Mouse (Mus musculus) embryonic fibroblast, embryonic 13.5 days (primary cell): ENCODE results near the gene Lsamp. TPM values are rescaled to one million over a fixed set of nuclear protein-coding genes. Genes with fewer than 3 reads are reported as not detected.

Experiments
- H3K27ac ChIP-seq: 2 replicates; pipeline ENCODE4 v1.5.1; 2012; ENCODE audit warnings: low read length, control low read depth, inconsistent platforms; ENCODE audit not compliant: insufficient read depth
- H3K4me1 ChIP-seq: 2 replicates; pipeline ENCODE4 v1.6.1; 2011; ENCODE audit warnings: low read length; ENCODE audit not compliant: control insufficient read depth, insufficient read depth
- H3K4me3 ChIP-seq: 2 replicates; pipeline ENCODE4 v1.5.1; 2011; ENCODE audit warnings: mild to moderate bottlenecking, control low read depth, low read length; ENCODE audit not compliant: insufficient read depth
- CTCF ChIP-seq: IDR thresholded peaks from 2 replicates; pipeline ENCODE4 v1.5.1; 2011; ENCODE audit warnings: mild to moderate bottlenecking, control low read depth, low read length, moderate library complexity, borderline replicate concordance; ENCODE audit not compliant: insufficient read depth
- POLR2A ChIP-seq: IDR thresholded peaks from 2 replicates; pipeline ENCODE4 v1.6.1; 2011; ENCODE audit warnings: low read depth, mild to moderate bottlenecking, control low read depth, low read length, moderate library complexity
- polyA plus RNA-seq: library from polyadenylated mRNA; stranded (reverse); fragments of >200 nt; gene quantifications from 2 replicates; pipeline ENCODE4 v1.2.4, GENCODE M21; 2011; ENCODE audit warnings: low read depth; ENCODE audit not compliant: missing spikeins, insufficient read length

Lsamp gene
- polyA plus RNA-seq, 1 experiment = 0.40 TPM

- no peak for TF ChIP-seq POLR2A
- no peak for TF ChIP-seq CTCF
- H3K4me1 ChIP-seq = no peaks in the 10 kb centered on the region
- no peak overlapping the region for H3K4me3 ChIP-seq
- H3K27ac ChIP-seq = no peak overlapping the region
Observed at GRCm38 (mm10) chr16:42097510-42097909, 2113.3 kb downstream of the Lsamp start.

GRCm38 (mm10) chr16:42102186-42102585 is 2118.0 kb downstream of the Lsamp start:
- H3K4me1 ChIP-seq = no peaks in the 10 kb centered on the region
- H3K27ac ChIP-seq = no peak overlapping the region
- no peak overlapping the region for H3K4me3 ChIP-seq
- TF ChIP-seq CTCF (no peak), POLR2A (no peak)

- no peak for TF ChIP-seq CTCF
- TF ChIP-seq POLR2A = no peak
- Histone ChIP-seq H3K27ac (no peak overlapping the region), H3K4me3 (no peak overlapping the region), H3K4me1 (no peaks in the 10 kb centered on the region)
Observed at GRCm38 (mm10) chr16:42102635-42103034, 2118.5 kb downstream of the Lsamp start.

GRCm38 (mm10) chr16:42112251-42112650 is 2128.1 kb downstream of the Lsamp start:
- Histone ChIP-seq H3K4me1 (no peaks in the 10 kb centered on the region), H3K4me3 (no peak overlapping the region), H3K27ac (no peak overlapping the region)
- TF ChIP-seq POLR2A = no peak
- TF ChIP-seq CTCF = no peak

- Histone ChIP-seq H3K4me3 (no peak overlapping the region), H3K4me1 (no peaks in the 10 kb centered on the region), H3K27ac (no peak overlapping the region)
- TF ChIP-seq POLR2A (no peak), CTCF (no peak)
Observed at GRCm38 (mm10) chr16:42113246-42113645, 2129.1 kb downstream of the Lsamp start.

GRCm38 (mm10) chr16:42121788-42122187 is 2137.6 kb downstream of the Lsamp start:
- Histone ChIP-seq H3K27ac (no peak overlapping the region), H3K4me3 (no peak overlapping the region), H3K4me1 (no peaks in the 10 kb centered on the region)
- TF ChIP-seq CTCF (no peak), POLR2A (no peak)

GRCm38 (mm10) chr16:42123826-42124225 is 2139.7 kb downstream of the Lsamp start:
- Histone ChIP-seq H3K4me1 (no peaks in the 10 kb centered on the region), H3K4me3 (no peak overlapping the region), H3K27ac (no peak overlapping the region)
- TF ChIP-seq CTCF (no peak), POLR2A (no peak)

- H3K4me1 ChIP-seq = no peaks in the 10 kb centered on the region
- no peak overlapping the region for H3K4me3 ChIP-seq
- no peak overlapping the region for H3K27ac ChIP-seq
- no peak for TF ChIP-seq POLR2A
- no peak for TF ChIP-seq CTCF
Observed at GRCm38 (mm10) chr16:42126061-42126460, 2141.9 kb downstream of the Lsamp start.

- Histone ChIP-seq H3K4me1 (peaks cover 2% of the 10 kb centered on the region; the same call in 1 of the 2 replicates), H3K27ac (no peak overlapping the region), H3K4me3 (no peak overlapping the region)
- no peak for TF ChIP-seq POLR2A
- no peak for TF ChIP-seq CTCF
Observed at GRCm38 (mm10) chr16:42147164-42147563, 2163.0 kb downstream of the Lsamp start.

GRCm38 (mm10) chr16:42149216-42149942 is 2165.2 kb downstream of the Lsamp start:
- no peak overlapping the region for H3K4me3 ChIP-seq
- TF ChIP-seq CTCF (no peak), POLR2A (no peak)
- no peak overlapping the region for H3K27ac ChIP-seq
- H3K4me1 ChIP-seq = no peaks in the 10 kb centered on the region; the same call in 1 of the 2 replicates
